Mouse (Mus musculus): ENCODE data around the gene Smg7.
"Not testable (repeated sequence)": the region's sequence is repeated elsewhere in the genome, so short reads cannot be mapped to it uniquely, and the experiment has no call there.

Gene Smg7

DNA sequence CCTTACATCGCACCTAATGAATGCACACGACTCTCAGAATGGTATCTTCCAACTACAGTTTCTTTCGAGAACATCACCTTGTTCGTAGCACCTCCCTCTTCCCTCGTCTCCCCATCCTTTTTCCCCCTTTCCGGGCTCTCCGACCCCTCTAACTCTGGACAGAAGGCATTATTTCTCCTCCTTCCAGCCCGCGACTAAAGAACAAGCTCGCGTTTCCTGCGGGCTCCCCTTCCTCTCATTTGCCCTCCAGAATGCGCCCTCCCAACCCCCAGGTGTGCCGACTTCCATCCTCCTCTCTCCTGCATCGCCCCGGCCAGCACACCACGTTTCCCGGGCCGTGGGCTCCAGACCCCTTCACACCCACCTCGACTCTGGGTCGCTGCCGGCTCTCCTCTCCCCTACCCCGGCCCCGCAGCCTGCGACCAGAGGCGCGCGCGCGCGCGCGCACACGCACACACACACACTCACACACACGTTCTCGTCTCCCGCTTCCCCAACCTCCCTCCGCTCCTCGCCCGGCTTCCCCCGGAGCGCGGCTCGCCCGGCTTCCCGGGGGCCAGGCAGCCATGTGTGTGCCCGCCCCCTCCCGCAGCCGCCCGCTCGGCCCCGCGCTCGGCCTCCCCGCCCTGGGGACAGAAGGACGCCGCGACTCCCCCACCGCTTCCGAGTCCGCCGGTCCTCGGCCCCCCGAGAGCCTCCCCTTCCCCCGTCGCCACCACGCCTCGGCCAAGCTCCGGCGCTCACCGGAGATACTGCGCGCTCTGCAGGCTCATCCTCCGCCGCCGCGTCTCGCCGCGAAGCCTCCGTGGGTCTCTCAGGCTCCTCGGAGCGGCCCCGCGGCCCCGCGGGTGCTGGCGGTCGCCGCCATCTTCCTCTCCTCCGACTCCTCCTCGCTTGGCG is at the start of gene Smg7:
TSS of gene Smg7 (minus strand) at position 882 of the 900 bp plus-strand sequence.
- peak; percentile 49 for DNase-seq (ENCODE audit: low read depth, low spot score)

GRCm38 (mm10) chr1:152942977-152943376 is 40.5 kb upstream of the Smg7 start:
- DNase-seq (ENCODE audit: low read depth, low spot score) = no peak

- no peak for DNase-seq (ENCODE audit: low read depth, low spot score)
Observed at GRCm38 (mm10) chr1:152936365-152936764, 33.9 kb upstream of the Smg7 start.

DNA sequence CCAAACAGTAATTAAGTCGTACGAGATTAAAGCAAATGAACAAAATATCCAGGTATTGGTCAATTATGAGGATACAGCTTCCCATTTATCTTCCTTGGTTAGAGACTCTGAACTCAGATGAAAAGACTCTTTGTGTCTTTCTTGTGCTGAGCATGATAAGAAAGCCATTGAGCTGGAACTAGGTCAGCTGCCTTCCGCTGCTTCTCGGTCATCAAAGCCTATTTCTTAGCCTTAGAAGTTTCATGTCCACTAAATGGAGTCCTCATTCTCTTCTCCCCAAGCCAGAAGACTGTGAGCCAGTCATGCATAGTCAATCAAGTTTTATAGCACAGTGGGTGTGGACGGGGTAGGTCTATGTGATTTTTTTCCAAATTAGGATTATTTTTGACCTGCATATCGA is 33.0 kb upstream of the Smg7 start:
- no peak for DNase-seq (ENCODE audit: low read depth, low spot score)

DNA sequence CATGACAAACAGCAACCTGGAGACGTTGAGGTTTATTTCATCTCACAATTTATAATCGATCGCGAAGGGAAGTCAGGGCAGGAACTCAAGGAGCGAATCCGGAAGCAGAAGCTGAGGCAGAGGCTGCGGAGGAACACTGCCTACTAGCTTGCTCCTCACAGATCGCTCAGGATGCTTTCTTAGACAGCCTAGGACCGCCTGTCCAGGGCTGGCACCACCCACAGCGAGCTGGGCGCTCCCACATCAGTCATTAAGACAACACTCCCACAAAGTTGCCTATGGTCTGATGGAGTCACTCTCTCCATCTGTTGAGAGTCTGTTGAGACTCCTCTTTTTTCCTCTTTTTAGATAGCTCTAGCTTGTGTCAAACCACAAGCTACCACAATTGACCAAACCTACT is 31.5 kb upstream of the Smg7 start:
- no peak for DNase-seq (ENCODE audit: low read depth, low spot score)

- no peak for DNase-seq (ENCODE audit: low read depth, low spot score)
Observed at GRCm38 (mm10) chr1:152921786-152922185, 19.3 kb upstream of the Smg7 start.

- no peak for DNase-seq (ENCODE audit: low read depth, low spot score)
Observed at GRCm38 (mm10) chr1:152917626-152918025, 15.2 kb upstream of the Smg7 start.

DNA sequence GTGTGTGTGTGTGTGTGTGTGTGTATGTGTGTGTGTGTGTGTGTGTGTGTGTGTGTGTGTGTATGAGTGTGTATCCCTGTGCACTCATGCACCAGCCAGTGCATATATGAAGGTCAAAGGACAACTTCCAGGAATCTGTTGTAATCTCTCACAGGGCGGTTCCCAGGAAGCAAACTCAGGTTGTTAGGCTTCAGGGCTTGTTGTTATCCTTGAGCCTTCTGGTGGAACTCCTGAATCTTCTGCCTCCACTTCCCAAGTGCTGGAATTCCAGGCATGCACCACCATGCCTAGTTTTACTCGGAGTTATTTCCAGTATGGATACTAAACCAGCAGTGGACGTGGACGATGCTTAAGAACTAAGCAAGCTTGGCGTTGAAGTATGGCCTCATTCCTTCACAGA is 14.5 kb upstream of the Smg7 start:
- no peak for DNase-seq (ENCODE audit: low read depth, low spot score)

GRCm38 (mm10) chr1:152915766-152916165 is 13.3 kb upstream of the Smg7 start:
- no peak for DNase-seq (ENCODE audit: low read depth, low spot score)

GRCm38 (mm10) chr1:152913483-152914460 is 11.3 kb upstream of the Smg7 start:
- DNase-seq (ENCODE audit: low read depth, low spot score) = no peak

DNA sequence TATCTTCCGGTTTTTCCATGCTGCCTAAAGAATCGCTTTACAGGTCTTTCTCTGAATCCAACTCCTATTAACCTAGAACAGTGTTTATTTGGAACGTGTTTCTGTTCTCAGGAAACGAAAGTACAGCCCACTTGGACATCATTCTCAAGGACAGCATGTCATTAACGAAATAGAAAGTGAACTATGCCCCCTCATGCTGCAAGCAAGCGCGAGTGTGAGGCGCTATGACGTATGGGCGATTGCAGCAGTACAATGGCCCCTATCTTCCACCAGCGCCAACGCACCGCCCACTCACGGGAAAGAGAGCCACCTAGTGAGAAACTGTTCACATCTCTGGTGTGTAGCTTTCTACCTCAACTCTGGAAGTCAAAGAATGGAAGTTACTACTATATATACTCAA is 2.0 kb upstream of the Smg7 start:
- peak; percentile 85 for DNase-seq (ENCODE audit: low read depth, low spot score)

GRCm38 (mm10) chr1:152903591-152904135 is 1.2 kb upstream of the Smg7 start:
- no peak for DNase-seq (ENCODE audit: low read depth, low spot score)

- peak; percentile 97 for DNase-seq (ENCODE audit: low read depth, low spot score)
Observed at GRCm38 (mm10) chr1:152902665-152903516, 445 bp upstream of the Smg7 start.

GRCm38 (mm10) chr1:152901419-152901764 is 1.1 kb downstream of the Smg7 start:
- DNase-seq (ENCODE audit: low read depth, low spot score) = no peak

- DNase-seq (ENCODE audit: low read depth, low spot score) = not testable (repeated sequence)
Observed at GRCm38 (mm10) chr1:152888086-152888485, 14.4 kb downstream of the Smg7 start.

GRCm38 (mm10) chr1:152871031-152871430 is 31.4 kb downstream of the Smg7 start:
- DNase-seq (ENCODE audit: low read depth, low spot score) = no peak

- no peak for DNase-seq (ENCODE audit: low read depth, low spot score)
Observed at GRCm38 (mm10) chr1:152869901-152870300, 32.5 kb downstream of the Smg7 start.

GRCm38 (mm10) chr1:152846856-152847255 is 55.6 kb downstream of the Smg7 start:
- no peak for DNase-seq (ENCODE audit: low read depth, low spot score)

DNA sequence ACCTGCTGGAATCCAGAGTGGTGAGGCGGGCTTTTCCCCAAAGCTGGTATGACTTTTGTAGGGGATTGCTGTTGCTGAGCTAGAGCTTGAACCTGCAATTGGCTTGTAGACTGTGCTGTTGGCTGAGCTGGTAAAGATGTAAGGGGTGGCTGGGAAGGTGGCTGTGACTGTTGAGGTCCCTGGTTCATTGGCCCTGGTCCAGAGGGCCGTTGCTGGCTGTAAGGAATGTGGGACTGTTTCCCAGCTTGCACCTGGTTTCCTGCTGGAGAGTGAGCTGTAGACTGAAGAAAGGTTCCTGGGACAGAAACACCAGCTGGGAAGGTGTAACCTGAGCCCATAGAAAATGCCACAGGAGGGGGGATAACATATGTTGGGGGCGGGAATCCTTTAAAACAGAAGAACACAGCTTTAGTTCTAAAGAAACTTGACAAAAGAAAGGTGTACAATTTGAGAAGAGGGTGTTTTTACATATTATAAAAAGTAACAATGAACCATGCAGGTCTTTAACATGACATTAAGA is 57.2 kb downstream of the Smg7 start:
- DNase-seq (ENCODE audit: low read depth, low spot score) = no peak

- no peak for DNase-seq (ENCODE audit: low read depth, low spot score)
Observed at GRCm38 (mm10) chr1:152844634-152845033, 57.8 kb downstream of the Smg7 start.

- DNase-seq (ENCODE audit: low read depth, low spot score) = no peak
Observed at GRCm38 (mm10) chr1:152841057-152841456, 61.4 kb downstream of the Smg7 start.
